Mouse (Mus musculus): ENCODE measurements around the gene Cd300lg.

GRCm38 (mm10) chr11:102053847-102054246, 12.5 kb downstream of the Cd300lg start:
- TF ChIP-seq CTCF (IDR thresholded peaks at IDR 0.05; ENCODE audit: low read depth, low read length) = peak; percentile 45
- no peak for TF ChIP-seq TAL1 (conservative IDR thresholded peaks at IDR 0.05; ENCODE audit: low read depth, low read length)
- TF ChIP-seq GATA1 (IDR thresholded peaks at IDR 0.05; ENCODE audit: borderline replicate concordance, low read length) = no peak

Measured in G1E (cell line).